Comparison of ENCODE assay signal across 14 mouse cellular contexts in genomic region chr6:135539791-135540646, GRCm38 (mm10).
DNase-seq lines count a peak whose midpoint lies in the region; ATAC-seq and TF ChIP-seq lines count a peak whose summit lies in the region.
"Had no signal": no experiment of that assay in that cellular context is flagged by ENCODE, and none has a peak within 500 bp of the region (broad histone marks: within the 10 kb centered on the region; RNA-seq: fewer than 3 reads in every experiment).

No protein-coding gene starts in this region.

- H3K4me1 ChIP-seq in limb, embryonic 11.5 days (ENCODE audit: control insufficient read depth, insufficient read depth, low read length), result 0 out of 2 replicates have a peak, but pooled peaks cover 4% of the 10 kb centered on the region
- H3K4me1 ChIP-seq in limb, embryonic 10.5 days, result peaks cover 8% of the 10 kb centered on the region; the same call in 1 of the 2 replicates
- H3K4me1 ChIP-seq in thymus, adult 2 months (replicated peaks; ENCODE audit: control insufficient read depth, insufficient read depth, low read length), result no peaks in the 10 kb centered on the region
- H3K4me1 ChIP-seq: heart, embryonic 15.5 days; liver, embryonic 15.5 days; megakaryocyte, embryonic 14.5 days had no signal

- no peak for DNase-seq in frontal cortex, postnatal 14 days (ENCODE audit: low spot score in 2 of 2)
- DNase-seq in limb, embryonic 11.5 days (ENCODE audit: low spot score), result no peak
- no peak for DNase-seq in limb, embryonic 10.5 days (ENCODE audit: low spot score)
- DNase-seq in thymus, postnatal 14 days, result peak; percentile 7
- no peak for DNase-seq in thymus, adult 2 months
- DNase-seq in testis, postnatal 14 days (ENCODE audit: low spot score), result no peak
- no peak for DNase-seq in cerebellum, adult 8-10 months
- DNase-seq: cerebellum, adult 2 months; right cerebral cortex, postnatal 14 days had no signal

- no peak overlapping the region for H3K4me2 ChIP-seq in limb, embryonic 11.5 days (ENCODE audit: low read depth, severe bottlenecking)
- H3K4me2 ChIP-seq: heart, embryonic 15.5 days; hindbrain, embryonic 15.5 days; liver, embryonic 15.5 days had no signal

- no peaks in the 10 kb centered on the region for H3K9me3 ChIP-seq in limb, embryonic 11.5 days (ENCODE audit: control insufficient read depth, low read length)
- no peaks in the 10 kb centered on the region for H3K9me3 ChIP-seq in limb, embryonic 10.5 days (replicated peaks)
- H3K9me3 ChIP-seq: heart, embryonic 15.5 days; hindbrain, embryonic 15.5 days; liver, embryonic 15.5 days; megakaryocyte, embryonic 14.5 days had no signal

- TF ChIP-seq CTCF in thymus, adult 2 months (IDR thresholded peaks at IDR 0.05; ENCODE audit: borderline replicate concordance, control insufficient read depth, extremely low read depth, insufficient read depth, low read length, poor library complexity), result no peak

- H3K4me3 ChIP-seq in limb, embryonic 11.5 days (ENCODE audit: low read depth, low read length), result no peak overlapping the region
- no peak overlapping the region for H3K4me3 ChIP-seq in limb, embryonic 10.5 days
- no peak overlapping the region for H3K4me3 ChIP-seq in thymus, adult 2 months (ENCODE audit: control insufficient read depth, insufficient read depth, low read length)
- H3K4me3 ChIP-seq: heart, embryonic 15.5 days; hindbrain, embryonic 15.5 days; liver, embryonic 15.5 days; megakaryocyte, embryonic 14.5 days had no signal

- no peak overlapping the region for H3K27ac ChIP-seq in limb, embryonic 11.5 days (replicated peaks; ENCODE audit: low read depth, low read length)
- H3K27ac ChIP-seq in limb, embryonic 10.5 days, result no peak overlapping the region
- no peak overlapping the region for H3K27ac ChIP-seq in thymus, adult 2 months (ENCODE audit: control insufficient read depth, insufficient read depth, low read length)
- H3K27ac ChIP-seq: heart, embryonic 15.5 days; hindbrain, embryonic 15.5 days; liver, embryonic 15.5 days had no signal

- H3K9ac ChIP-seq in limb, embryonic 11.5 days (ENCODE audit: low read length), result no peak overlapping the region
- H3K9ac ChIP-seq: heart, embryonic 15.5 days; hindbrain, embryonic 15.5 days; liver, embryonic 15.5 days had no signal

- no peaks in the 10 kb centered on the region for H3K27me3 ChIP-seq in limb, embryonic 11.5 days (ENCODE audit: control insufficient read depth, insufficient read depth, low read length)
- peaks cover 7% of the 10 kb centered on the region; the same call in 1 of the 2 replicates for H3K27me3 ChIP-seq in limb, embryonic 10.5 days (ENCODE audit: low read depth, poor library complexity, severe bottlenecking)
- H3K27me3 ChIP-seq in thymus, adult 2 months (ENCODE audit: control insufficient read depth, insufficient read depth, low read length), result no peaks in the 10 kb centered on the region
- H3K27me3 ChIP-seq: hindbrain, embryonic 15.5 days; liver, embryonic 15.5 days had no signal

- WGBS in limb, embryonic 11.5 days, result 39% methylated on average over 9 of the region's 9 CpGs
- 54% methylated on average over 9 of the region's 9 CpGs for WGBS in limb, embryonic 10.5 days
- WGBS in thymus, adult 2 months, result 34% methylated on average over 9 of the region's 9 CpGs

- no peak for TF ChIP-seq POLR2A in thymus, adult 2 months (IDR thresholded peaks at IDR 0.05; ENCODE audit: control insufficient read depth, extremely low read depth, insufficient read depth, low read length, poor library complexity)

- peak; percentile 55; the same call in 1 of the 2 replicates for ATAC-seq in frontal cortex, adult (ENCODE audit: low TSS enrichment)
- 0 out of 2 replicates have a peak, but pooled peaks have one; percentile 26 for ATAC-seq in limb, embryonic 11.5 days (ENCODE audit: insufficient number of reproducible peaks, low FRiP score, low TSS enrichment, low read depth)

- H3K36me3 ChIP-seq in limb, embryonic 11.5 days (ENCODE audit: control insufficient read depth, insufficient read depth, low read length), result no peaks in the 10 kb centered on the region
- H3K36me3 ChIP-seq in limb, embryonic 10.5 days, result no peaks in the 10 kb centered on the region
- H3K36me3 ChIP-seq in thymus, adult 2 months (ENCODE audit: control insufficient read depth, insufficient read depth, low read length), result no peaks in the 10 kb centered on the region
- H3K36me3 ChIP-seq: heart, embryonic 15.5 days; hindbrain, embryonic 15.5 days; liver, embryonic 15.5 days had no signal
